Mouse (Mus musculus): ENCODE data around the gene Nbeal2. TPM values are rescaled to one million over a fixed set of nuclear protein-coding genes. Genes with fewer than 3 reads are reported as not detected.
A peak's percentile ranks its signal among the peaks of the same experiment; 100 is the strongest.

Nbeal2 gene
- total RNA-seq, 2 experiments from 2014 or later, result 7.2 to 8.1 TPM

DNA sequence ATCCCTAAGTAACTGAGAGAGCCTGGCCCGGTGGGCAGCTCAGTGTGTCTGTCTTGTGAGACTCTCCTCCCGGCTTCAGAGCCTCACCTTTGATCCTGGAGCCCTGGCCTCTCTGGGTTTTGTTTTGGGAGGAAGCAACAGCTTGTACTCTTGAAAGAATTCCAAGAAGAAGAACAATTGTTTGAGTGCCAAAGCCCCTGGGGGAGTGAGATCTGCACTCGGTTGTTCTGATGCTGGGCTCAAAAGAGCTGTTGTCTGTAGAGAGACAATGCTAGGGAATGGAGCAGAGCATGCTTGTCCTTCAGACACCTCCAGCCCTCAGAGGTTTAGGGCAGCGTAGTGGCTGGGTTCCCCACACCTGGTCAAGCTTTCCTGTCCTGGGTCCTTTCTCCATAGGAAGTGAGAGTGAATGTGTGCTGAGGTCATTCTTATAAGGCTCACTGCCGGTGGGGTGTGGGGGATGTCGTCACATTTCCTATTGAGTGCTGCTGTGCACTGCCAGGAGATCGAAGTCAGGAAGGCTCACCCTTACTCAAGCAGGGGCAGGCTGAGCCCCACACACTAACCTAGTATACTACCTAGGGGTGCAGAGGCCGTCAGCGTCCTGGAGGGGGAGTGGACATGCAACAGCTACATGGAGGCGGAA, 19.3 kb upstream of the Nbeal2 start:
- no peak for DNase-seq

- peak; percentile 61 to 65 for DNase-seq
Measured at GRCm38 (mm10) chr9:110672462-110673106, 18.6 kb upstream of the Nbeal2 start.

DNA sequence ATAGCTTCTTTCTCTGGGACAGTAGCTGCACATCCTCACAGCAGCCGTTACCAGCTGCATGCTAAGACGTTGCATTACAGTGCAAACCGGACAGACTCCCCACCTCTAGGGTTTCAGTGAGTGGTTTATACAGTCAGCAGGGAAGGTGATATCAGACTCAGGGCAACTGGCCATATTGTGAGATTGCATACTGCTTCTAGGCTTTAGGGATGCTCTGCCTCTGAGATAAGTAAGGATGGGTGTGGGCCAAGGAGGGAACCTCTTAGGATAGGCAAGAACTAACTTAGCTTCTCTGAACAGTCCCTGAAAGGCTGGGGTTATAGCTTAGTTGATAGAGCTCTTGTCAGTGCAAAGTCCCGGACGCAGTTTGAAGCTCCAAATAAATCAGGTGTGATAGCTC, 15.8 kb upstream of the Nbeal2 start:
- DNase-seq, result no peak

DNA sequence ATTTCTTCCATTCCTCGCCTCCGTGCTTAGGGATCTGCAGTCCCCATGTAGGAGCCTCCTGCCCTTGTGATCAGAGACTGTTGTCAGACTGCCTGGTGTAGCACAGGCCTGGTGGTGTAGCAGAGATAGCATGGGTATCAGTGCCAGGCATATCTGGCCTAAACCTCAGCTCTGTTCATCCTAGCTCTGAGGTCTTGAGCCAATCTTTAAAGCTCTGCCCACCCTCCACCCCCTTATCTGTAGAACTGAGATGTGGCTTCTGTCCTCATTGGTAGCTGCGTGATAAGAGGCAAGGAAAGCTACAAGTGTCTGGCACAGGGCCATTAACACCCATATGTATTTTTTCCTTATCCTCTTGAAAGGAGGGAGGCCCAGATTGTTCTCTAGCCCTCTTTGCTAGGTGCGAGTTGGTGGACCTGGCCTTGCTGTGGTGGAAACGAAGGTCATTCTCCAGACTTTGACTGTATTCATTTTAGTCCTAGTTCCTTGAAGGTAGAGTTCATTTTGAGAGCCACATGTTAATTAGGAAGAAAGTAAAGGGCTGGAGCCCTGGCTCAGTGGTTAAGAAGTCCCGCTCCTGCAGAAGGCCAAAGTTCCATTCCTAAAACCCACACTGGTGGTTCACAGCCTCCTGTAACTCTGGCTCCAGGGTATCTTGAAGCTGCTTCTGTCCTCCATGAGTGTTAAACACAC, 14.8 kb upstream of the Nbeal2 start:
- no peak for DNase-seq

GRCm38 (mm10) chr9:110667219-110667836, 13.4 kb upstream of the Nbeal2 start:
- no peak for DNase-seq

- DNase-seq, result no peak
Measured at GRCm38 (mm10) chr9:110666374-110666773, 12.4 kb upstream of the Nbeal2 start.

DNA sequence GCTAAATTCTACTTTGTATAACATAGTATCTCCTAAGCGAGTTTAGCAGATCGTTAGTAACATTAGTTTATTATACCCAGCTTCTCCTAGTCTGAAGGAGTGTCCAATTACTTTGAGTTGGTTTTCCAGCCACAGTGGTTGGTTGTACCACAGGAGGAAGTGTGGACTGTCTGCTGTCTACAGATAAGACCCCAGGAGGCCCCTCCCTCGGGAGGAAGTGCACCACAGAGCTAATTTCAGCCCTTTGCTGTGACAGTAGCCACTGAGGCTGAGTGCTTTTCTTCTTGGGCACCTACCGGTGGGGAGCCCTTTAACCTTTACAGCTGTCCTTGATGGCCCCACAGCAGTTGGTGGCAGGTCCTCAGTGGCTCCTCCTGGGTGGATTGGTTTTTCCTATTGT, 12.0 kb upstream of the Nbeal2 start:
- no peak for DNase-seq

GRCm38 (mm10) chr9:110662844-110663243, 8.9 kb upstream of the Nbeal2 start:
- no peak for DNase-seq

- DNase-seq, result no peak
Measured at GRCm38 (mm10) chr9:110660856-110661612, 7.1 kb upstream of the Nbeal2 start.

- no peak for DNase-seq
Measured at GRCm38 (mm10) chr9:110660208-110660607, 6.2 kb upstream of the Nbeal2 start.

- DNase-seq, result no peak
Measured at GRCm38 (mm10) chr9:110659521-110659920, 5.6 kb upstream of the Nbeal2 start.

GRCm38 (mm10) chr9:110657474-110658078, 3.6 kb upstream of the Nbeal2 start:
- DNase-seq, result peak; percentile 50 to 52

DNA sequence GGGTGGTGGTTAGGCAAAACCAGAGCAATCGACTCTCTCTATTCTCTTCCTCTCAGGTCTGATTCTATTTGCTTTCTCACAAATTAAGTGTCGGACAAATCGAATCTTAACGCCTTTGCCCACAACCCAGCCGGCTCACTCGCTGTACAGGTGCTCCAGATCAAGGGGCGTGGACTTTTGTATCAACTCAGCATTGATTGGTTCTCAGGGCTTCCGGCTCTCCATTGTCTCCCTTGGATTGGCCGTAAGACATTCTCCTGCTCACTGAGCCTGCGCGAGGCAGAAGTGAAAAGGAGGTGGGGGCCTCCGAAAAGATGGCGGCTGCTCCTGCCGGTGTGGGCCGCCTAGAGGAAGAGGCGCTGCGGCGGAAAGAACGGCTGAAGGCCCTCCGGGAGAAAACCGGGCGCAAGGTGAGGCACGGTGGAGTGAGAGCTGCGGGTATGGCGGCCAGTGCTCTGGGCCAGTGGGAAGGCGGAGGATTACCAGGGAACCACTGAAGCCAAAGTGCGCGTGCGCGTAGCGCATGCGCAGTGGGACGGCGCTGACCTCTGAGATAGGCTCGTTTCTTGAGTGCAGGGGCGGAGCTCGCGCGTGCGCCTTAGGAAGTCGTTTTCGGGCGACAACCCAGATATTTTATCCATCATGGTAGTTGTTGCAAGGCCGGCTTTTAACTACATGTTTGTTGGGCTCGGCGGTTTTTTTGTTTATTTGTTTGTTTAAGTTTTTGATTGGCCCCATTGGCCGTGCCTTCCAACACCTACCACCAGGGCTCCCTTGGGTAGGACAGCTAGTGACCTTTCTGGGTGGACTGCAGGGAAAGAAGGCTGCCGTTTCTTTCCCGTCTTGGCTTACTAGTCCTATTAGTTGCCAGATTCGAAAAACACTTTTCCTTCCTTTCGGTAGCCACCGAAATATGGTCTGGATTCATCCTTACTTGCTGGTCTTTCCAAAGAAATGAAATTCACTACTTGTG, 2.6 kb upstream of the Nbeal2 start, which contains the start of gene Ccdc12:
Gene Ccdc12, plus strand, starts transcription at position 255 of the 973 bp plus-strand sequence.
- DNase-seq, result peak; percentile 93 to 95

GRCm38 (mm10) chr9:110655651-110656007, 1.7 kb upstream of the Nbeal2 start:
- no peak for DNase-seq

DNA sequence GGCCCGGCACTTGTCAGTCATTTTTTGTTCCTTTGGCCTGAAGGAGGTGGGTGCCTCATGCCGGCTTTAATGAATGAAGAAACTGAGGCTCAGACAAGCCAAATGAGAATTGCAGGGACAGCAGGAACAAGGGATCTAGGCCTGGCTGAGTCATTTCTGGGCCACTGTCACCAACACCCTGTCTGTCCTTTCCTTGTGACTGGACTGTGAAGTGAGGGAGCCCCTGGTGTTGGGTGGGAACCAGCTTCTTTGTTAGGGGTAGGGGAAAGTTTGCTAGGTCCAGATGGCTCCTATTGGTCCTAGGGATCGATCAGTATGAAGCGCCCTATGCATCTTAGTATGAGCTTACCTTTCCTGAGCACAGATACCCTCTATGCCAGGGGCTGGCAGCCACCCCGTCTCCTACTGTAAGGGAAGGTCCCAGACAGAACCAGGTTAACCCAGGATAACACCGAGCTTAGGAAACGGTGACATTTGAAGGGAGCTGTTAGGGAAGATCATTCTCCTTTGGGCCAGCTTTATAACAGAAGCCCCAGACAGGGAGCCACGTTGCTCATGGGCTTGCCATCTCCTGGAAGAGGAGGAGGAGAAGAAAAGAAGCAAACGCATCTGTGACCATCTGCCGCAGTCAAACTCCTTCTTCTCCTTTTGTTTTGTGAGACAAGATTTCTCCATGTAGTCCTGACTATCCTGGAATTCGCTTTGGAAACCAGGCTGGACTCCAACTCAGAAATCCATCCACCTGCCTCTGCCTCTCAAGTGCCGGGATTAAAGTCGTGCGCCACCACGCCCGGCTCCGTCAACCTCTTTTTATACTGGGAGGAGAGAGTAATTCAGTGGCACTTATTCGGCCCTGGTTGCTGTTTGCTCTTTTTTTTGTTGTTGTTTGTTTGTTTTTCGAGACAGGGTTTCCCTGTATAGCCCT, 1.0 kb upstream of the Nbeal2 start:
- DNase-seq, result no peak

DNA sequence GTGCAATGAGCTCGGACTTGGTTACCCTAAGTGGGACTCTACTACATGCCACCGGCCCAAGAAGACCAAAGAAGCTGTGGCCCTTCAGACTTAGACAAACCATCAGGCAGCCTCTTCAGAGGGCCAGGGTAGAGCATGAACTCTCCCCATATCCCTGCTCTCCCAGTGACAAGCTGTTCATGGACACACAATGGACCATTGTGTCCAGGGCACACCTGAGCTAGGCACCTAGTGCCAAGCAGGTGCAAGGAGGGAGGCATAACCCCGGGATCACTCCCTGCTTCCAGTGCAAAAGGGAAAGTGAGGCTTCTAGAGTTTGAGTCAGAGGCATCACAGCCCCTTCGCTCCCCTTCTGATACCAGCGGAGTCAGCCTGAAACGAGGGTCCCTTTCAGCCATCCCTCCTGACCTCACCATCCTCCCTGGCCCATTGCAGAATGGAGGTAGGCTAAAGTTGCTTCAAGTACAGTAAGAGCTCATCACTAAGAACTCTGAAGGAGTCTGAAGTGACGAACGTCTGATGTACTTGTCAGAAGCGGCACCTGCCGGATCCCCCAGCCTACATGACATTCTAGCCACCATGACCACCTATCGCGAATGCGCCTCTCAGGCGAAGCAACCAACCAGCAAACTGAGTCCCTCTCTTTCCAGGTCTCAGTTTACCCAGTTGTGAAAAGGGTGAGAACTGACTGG, 852 bp downstream of the Nbeal2 start:
- DNase-seq, result no peak

DNA sequence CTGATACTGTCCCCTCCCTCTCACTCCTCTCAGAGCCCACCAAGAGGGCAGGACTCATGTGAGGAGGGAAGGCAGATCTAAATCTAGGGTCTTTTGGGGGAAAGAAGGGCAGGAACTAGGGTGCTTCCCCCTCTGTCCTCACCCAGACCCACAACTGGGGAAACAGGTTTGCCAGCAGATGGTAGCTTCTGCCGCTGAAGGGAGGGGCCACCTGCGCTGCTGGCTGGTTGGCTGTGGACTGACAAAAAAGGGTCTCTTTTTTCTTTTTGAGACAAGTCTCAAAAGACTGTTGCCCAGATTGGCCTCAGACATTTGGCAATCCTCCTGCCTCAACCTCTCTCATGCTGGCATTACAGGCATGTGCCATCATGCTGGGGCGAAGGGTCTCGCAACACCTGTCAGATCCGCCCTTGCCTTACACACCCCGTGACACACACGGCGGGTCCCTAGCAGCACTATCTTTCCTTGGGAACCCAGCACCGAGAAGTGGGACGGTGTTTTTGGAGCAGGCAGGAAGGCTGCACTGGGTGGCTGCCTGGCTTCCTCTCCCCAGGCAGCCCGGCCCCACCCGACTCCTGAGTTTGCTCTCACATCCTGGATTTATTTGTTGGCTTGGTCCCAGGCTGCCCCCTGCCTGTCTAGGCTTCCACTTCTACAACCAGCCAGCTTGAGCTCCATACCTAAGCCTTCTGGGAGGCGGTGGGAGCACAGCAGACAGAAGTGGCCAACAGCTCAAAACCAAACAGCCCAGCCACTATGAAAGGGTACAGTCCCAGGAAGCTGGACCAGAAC, 1.8 kb downstream of the Nbeal2 start:
- peak; percentile 37 to 64 for DNase-seq

- no peak for DNase-seq
Measured at GRCm38 (mm10) chr9:110649775-110650174, 4.2 kb downstream of the Nbeal2 start.

Data from adrenal gland, postnatal 36 days (tissue).